Mouse (Mus musculus): ENCODE results near the gene Gas2l2. TPM values are rescaled to one million over a fixed set of nuclear protein-coding genes. Genes with fewer than 3 reads are reported as not detected.

Gene Gas2l2
- not detected for total RNA-seq (2023)

DNA sequence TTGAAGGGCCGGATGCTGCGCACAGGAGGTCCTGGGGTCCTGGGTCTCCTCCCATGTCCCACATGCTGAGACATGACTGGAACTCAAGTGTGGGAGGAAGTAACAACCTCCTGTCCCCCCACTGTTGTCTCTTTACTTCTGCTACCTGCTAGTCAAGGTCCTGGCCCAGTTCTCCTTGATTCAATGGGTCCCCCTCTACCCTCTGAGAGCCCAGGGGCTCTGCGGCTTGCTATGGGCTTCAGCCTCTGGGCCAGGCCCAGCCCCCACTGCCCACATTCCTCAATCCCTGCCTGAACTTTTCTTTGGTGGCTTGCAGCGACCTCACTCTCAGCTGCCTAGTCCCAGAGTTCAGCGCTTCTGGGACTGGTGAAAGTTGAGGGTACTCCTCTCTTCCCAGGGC lies at the start of gene Gas2l2:
Gene Gas2l2, minus strand, starts transcription at position 101 of the 400 bp plus-strand sequence.

GRCm38 (mm10) chr11:83472324-83473234 lies 43.3 kb upstream of the Gas2l2 start, which contains the start of gene Taf15:
TSS of gene Taf15 (plus strand) at chr11:83473086.

GRCm38 (mm10) chr11:83462711-83463244 lies 33.5 kb upstream of the Gas2l2 start, which contains the start of gene Mmp28:
TSS of gene Mmp28 (minus strand) at chr11:83463071.

DNA sequence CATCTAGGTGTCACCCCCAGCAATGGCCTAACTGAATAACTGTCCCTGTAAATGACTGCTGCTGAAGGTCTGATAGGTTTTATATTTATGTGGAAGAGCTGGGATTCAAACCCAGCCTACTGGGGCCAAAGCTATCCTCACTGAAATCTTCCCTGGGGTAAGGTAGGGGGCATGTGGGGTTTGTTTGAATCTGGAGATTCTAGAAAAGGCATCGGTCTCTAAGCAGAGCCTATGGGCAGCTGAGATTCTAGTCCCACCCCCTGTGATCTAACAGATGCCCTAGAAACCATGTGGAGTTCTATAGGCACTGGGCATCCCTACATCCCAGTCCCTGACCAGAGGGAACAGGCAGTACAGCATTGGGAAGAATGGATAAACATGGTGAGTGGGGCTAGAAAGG lies 8.1 kb upstream of the Gas2l2 start, which contains the start of gene 1700020L24Rik:
Gene 1700020L24Rik, plus strand, starts transcription at position 301 of the 400 bp plus-strand sequence.

GRCm38 (mm10) chr11:83409087-83409754 lies 20.0 kb downstream of the Gas2l2 start, which contains the start of gene Rasl10b:
TSS of gene Rasl10b (plus strand) at chr11:83409137.

Other genes starting within 250 kb of the Gas2l2 start
- 1 to 10 TPM; 5.0 to 6.3 TPM for gene Slfn3, start 238.1 kb downstream of the Gas2l2 start, total RNA-seq (2023)
- not detected for gene Slfn14, start 142.7 kb downstream of the Gas2l2 start, total RNA-seq (2023)
- gene Ap2b1, start 130.4 kb downstream of the Gas2l2 start, total RNA-seq (2023), result 100 to 1,000 TPM in 1 of 2 experiments, 10 to 100 TPM in 1; 99.8 to 102 TPM
- 10 to 100 TPM in 1 of 2 experiments, 1 to 10 TPM in 1; 7.6 to 15.7 TPM for gene Pex12, start 126.9 kb downstream of the Gas2l2 start, total RNA-seq (2023)
- gene Rasl10b, start 20.3 kb downstream of the Gas2l2 start, total RNA-seq (2023), result under 1 TPM; 0.24 to 0.63 TPM
- 1 to 10 TPM; 1.2 to 1.4 TPM for gene 1700020L24Rik, start 8.2 kb upstream of the Gas2l2 start, total RNA-seq (2023)
- 1 to 10 TPM; 1.5 TPM for gene Mmp28, start 33.6 kb upstream of the Gas2l2 start, total RNA-seq (2023)
- gene Taf15, start 43.6 kb upstream of the Gas2l2 start, total RNA-seq (2023), result 10 to 100 TPM; 82.3 to 97.0 TPM
- not detected for gene Heatr9, start 92.7 kb upstream of the Gas2l2 start, total RNA-seq (2023)
- 10 to 100 TPM; 24.6 to 29.4 TPM for gene Ccl5, start 101.1 kb upstream of the Gas2l2 start, total RNA-seq (2023)
- 100 to 1,000 TPM; 325 to 345 TPM for gene Ccl9, start 149.2 kb upstream of the Gas2l2 start, total RNA-seq (2023)
- 100 to 1,000 TPM; 669 to 836 TPM for gene Ccl6, start 163.6 kb upstream of the Gas2l2 start, total RNA-seq (2023)
- not detected for gene Rpl9-ps1, start 216.2 kb upstream of the Gas2l2 start, total RNA-seq (2023)
- 100 to 1,000 TPM; 186 to 201 TPM for gene Ccl3, start 219.9 kb upstream of the Gas2l2 start, total RNA-seq (2023)
- gene Ccl4, start 233.1 kb upstream of the Gas2l2 start, total RNA-seq (2023), result 10 to 100 TPM; 23.7 to 26.8 TPM

Measured in monocyte, adult 59 days (primary cell).